Mouse (Mus musculus): ENCODE measurements around the gene Plpp6. TPM values are rescaled to one million over a fixed set of nuclear protein-coding genes. Genes with fewer than 3 reads are reported as not detected.

The Plpp6 gene
- polyA plus RNA-seq, 1 experiment from 2014 or later = 19.7 TPM

GRCm38 (mm10) chr19:28970251-28970650, 6.5 kb downstream of the Plpp6 start:
- Histone ChIP-seq H3K9me3 (replicated peaks; ENCODE audit: low read length) (no peaks in the 10 kb centered on the region), H3K4me3 (replicated peaks; ENCODE audit: low read depth, low read length) (no peak overlapping the region), H3K4me2 (ENCODE audit: low read length) (no peak overlapping the region), H3K36me3 (ENCODE audit: insufficient read depth, low read length) (no peaks in the 10 kb centered on the region), H3K27me3 (ENCODE audit: insufficient read depth, low read length) (no peaks in the 10 kb centered on the region), H3K4me1 (replicated peaks; ENCODE audit: insufficient read depth, low read length) (no peaks in the 10 kb centered on the region; the same call in 1 of the 2 replicates), H3K9ac (ENCODE audit: low read depth, low read length) (no peak overlapping the region), H3K27ac (no peak overlapping the region)
- no peak for TF ChIP-seq CTCF (IDR thresholded peaks at IDR 0.05; ENCODE audit: low read depth)
- DNase-seq (ENCODE audit: low spot score) (no peak), ATAC-seq (replicated peaks; ENCODE audit: low FRiP score, low read depth) (no peak)
- WGBS = 41% methylated on average over 11 of the region's 11 CpGs

- Histone ChIP-seq H3K27me3 (ENCODE audit: insufficient read depth, low read length) (no peaks in the 10 kb centered on the region), H3K4me1 (replicated peaks; ENCODE audit: insufficient read depth, low read length) (no peaks in the 10 kb centered on the region), H3K36me3 (ENCODE audit: insufficient read depth, low read length) (no peaks in the 10 kb centered on the region), H3K9ac (ENCODE audit: low read depth, low read length) (peak overlapping the region; percentile 37; the same call in 1 of the 2 replicates), H3K27ac (no peak overlapping the region), H3K4me3 (replicated peaks; ENCODE audit: low read depth, low read length) (peak overlapping the region; percentile 32), H3K9me3 (replicated peaks; ENCODE audit: low read length) (no peaks in the 10 kb centered on the region), H3K4me2 (ENCODE audit: low read length) (peak overlapping the region; percentile 60)
- DNase-seq (ENCODE audit: low spot score) (peak; percentile 82), ATAC-seq (replicated peaks; ENCODE audit: low FRiP score, low read depth) (no peak; the same call in 1 of the 2 replicates)
- 20% methylated on average over 35 of the region's 35 CpGs for WGBS
- peak; percentile 82 for TF ChIP-seq CTCF (IDR thresholded peaks at IDR 0.05; ENCODE audit: low read depth)
Observed at GRCm38 (mm10) chr19:28974862-28975611, 11.3 kb downstream of the Plpp6 start.

GRCm38 (mm10) chr19:28982617-28983016, 18.9 kb downstream of the Plpp6 start:
- H3K36me3 ChIP-seq (ENCODE audit: insufficient read depth, low read length) = no peaks in the 10 kb centered on the region
- 70% methylated on average over 7 of the region's 7 CpGs for WGBS
- DNase-seq (ENCODE audit: low spot score) (no peak), ATAC-seq (replicated peaks; ENCODE audit: low FRiP score, low read depth) (no peak)
- H3K27me3 ChIP-seq (ENCODE audit: insufficient read depth, low read length) = no peaks in the 10 kb centered on the region
- H3K9me3 ChIP-seq (replicated peaks; ENCODE audit: low read length) = no peaks in the 10 kb centered on the region
- no peak overlapping the region for H3K27ac ChIP-seq
- no peak for TF ChIP-seq CTCF (IDR thresholded peaks at IDR 0.05; ENCODE audit: low read depth)
- no peak overlapping the region for H3K4me2 ChIP-seq (ENCODE audit: low read length)
- H3K4me1 ChIP-seq (replicated peaks; ENCODE audit: insufficient read depth, low read length) = no peaks in the 10 kb centered on the region
- H3K9ac ChIP-seq (ENCODE audit: low read depth, low read length) = no peak overlapping the region
- no peak overlapping the region for H3K4me3 ChIP-seq (replicated peaks; ENCODE audit: low read depth, low read length)

- Histone ChIP-seq H3K4me1 (replicated peaks; ENCODE audit: insufficient read depth, low read length) (peaks cover 6% of the 10 kb centered on the region; the same call in 1 of the 2 replicates), H3K4me2 (ENCODE audit: low read length) (peak overlapping the region; percentile 79), H3K27ac (peak overlapping the region; percentile 96), H3K9me3 (replicated peaks; ENCODE audit: low read length) (no peaks in the 10 kb centered on the region), H3K36me3 (ENCODE audit: insufficient read depth, low read length) (peaks cover under 1% of the 10 kb centered on the region; the same call in 1 of the 2 replicates), H3K27me3 (ENCODE audit: insufficient read depth, low read length) (no peaks in the 10 kb centered on the region), H3K4me3 (replicated peaks; ENCODE audit: low read depth, low read length) (peak overlapping the region; percentile 89), H3K9ac (ENCODE audit: low read depth, low read length) (peak overlapping the region; percentile 90; the same call in 1 of the 2 replicates)
- no peak for DNase-seq (ENCODE audit: low spot score)
- no peak for ATAC-seq (replicated peaks; ENCODE audit: low FRiP score, low read depth)
- TF ChIP-seq CTCF (IDR thresholded peaks at IDR 0.05; ENCODE audit: low read depth) = no peak
- WGBS = 53% methylated on average over 8 of the region's 8 CpGs
Observed at GRCm38 (mm10) chr19:28989515-28989914, 25.8 kb downstream of the Plpp6 start.

- DNase-seq (ENCODE audit: low spot score) = peak; percentile 97
- under 1% methylated on average over 37 of the region's 37 CpGs for WGBS
- Histone ChIP-seq H3K9ac (ENCODE audit: low read depth, low read length) (peak within 1 kb of the TSS; percentile 90), H3K27ac (peak within 1 kb of the TSS; percentile 96), H3K9me3 (replicated peaks; ENCODE audit: low read length) (no peaks in the 10 kb centered on the region), H3K4me3 (replicated peaks; ENCODE audit: low read depth, low read length) (peak within 1 kb of the TSS; percentile 89), H3K4me2 (ENCODE audit: low read length) (peak within 1 kb of the TSS; percentile 79), H3K36me3 (ENCODE audit: insufficient read depth, low read length) (peaks cover 7% of the 10 kb centered on the region), H3K4me1 (replicated peaks; ENCODE audit: insufficient read depth, low read length) (peaks cover 6% of the 10 kb centered on the region; the same call in 1 of the 2 replicates), H3K27me3 (ENCODE audit: insufficient read depth, low read length) (no peaks in the 10 kb centered on the region)
- TF ChIP-seq CTCF (IDR thresholded peaks at IDR 0.05; ENCODE audit: low read depth) = 0 out of 2 replicates have a peak, but pooled peaks have one; percentile 3
- ATAC-seq (replicated peaks; ENCODE audit: low FRiP score, low read depth) = peak; percentile 98
Observed at GRCm38 (mm10) chr19:28990194-28990589, 26.4 kb downstream of the Plpp6 start, which contains the start of gene Cdc37l1. Gene Cdc37l1 (plus strand): TSS chr19:28990352.

GRCm38 (mm10) chr19:28990590-28991221, 27.0 kb downstream of the Plpp6 start:
- Histone ChIP-seq H3K4me3 (replicated peaks; ENCODE audit: low read depth, low read length) (peak overlapping the region; percentile 89), H3K9ac (ENCODE audit: low read depth, low read length) (peak overlapping the region; percentile 90), H3K9me3 (replicated peaks; ENCODE audit: low read length) (no peaks in the 10 kb centered on the region), H3K27ac (peak overlapping the region; percentile 96), H3K4me1 (replicated peaks; ENCODE audit: insufficient read depth, low read length) (peaks cover 6% of the 10 kb centered on the region; the same call in 1 of the 2 replicates), H3K4me2 (ENCODE audit: low read length) (peak overlapping the region; percentile 79), H3K36me3 (ENCODE audit: insufficient read depth, low read length) (peaks cover 11% of the 10 kb centered on the region), H3K27me3 (ENCODE audit: insufficient read depth, low read length) (no peaks in the 10 kb centered on the region)
- under 1% methylated on average over 41 of the region's 41 CpGs for WGBS
- ATAC-seq (replicated peaks; ENCODE audit: low FRiP score, low read depth) (peak; percentile 82), DNase-seq (ENCODE audit: low spot score) (peak; percentile 70)
- no peak for TF ChIP-seq CTCF (IDR thresholded peaks at IDR 0.05; ENCODE audit: low read depth)
